ENCODE assay signal across 9 mouse cellular contexts in the genomic region with DNA sequence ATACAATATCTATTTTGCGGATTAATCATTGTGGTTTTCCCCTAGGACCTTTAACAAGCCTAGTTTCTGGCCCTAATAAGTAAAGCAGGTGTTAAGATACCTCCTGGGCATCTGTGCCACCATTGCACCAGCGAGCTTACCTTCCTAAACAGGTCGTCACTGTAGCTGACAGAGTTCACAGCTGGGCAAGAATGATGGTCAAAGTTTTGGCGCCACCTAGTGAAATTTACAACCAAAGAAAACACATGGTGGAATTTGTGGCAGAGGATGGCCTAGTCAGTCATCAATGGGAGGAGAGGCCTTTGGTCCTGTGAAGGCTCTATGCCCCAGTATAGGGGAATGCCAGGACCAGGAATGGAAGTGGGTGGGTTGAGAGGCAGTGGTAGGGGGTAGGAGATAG. TPM values are rescaled to one million over a fixed set of nuclear protein-coding genes. Genes with fewer than 3 reads are reported as not detected.
DNase-seq lines count a peak whose midpoint lies in the region; ATAC-seq lines count a peak whose summit lies in the region.
"Had no signal": no experiment of that assay in that cellular context is flagged by ENCODE, and none has a peak within 500 bp of the region (broad histone marks: within the 10 kb centered on the region; RNA-seq: fewer than 3 reads in every experiment).

No protein-coding gene starts in this region.

- H3K9me3 ChIP-seq in limb, embryonic 11.5 days (ENCODE audit: control insufficient read depth, low read length): no peaks in the 10 kb centered on the region
- no peaks in the 10 kb centered on the region for H3K9me3 ChIP-seq in limb, embryonic 10.5 days (replicated peaks)
- H3K9me3 ChIP-seq: limb, embryonic 15.5 days had no signal

- no peak overlapping the region for H3K4me2 ChIP-seq in limb, embryonic 11.5 days (ENCODE audit: low read depth, severe bottlenecking)
- H3K4me2 ChIP-seq: limb, embryonic 15.5 days had no signal

- H3K36me3 ChIP-seq in limb, embryonic 11.5 days (ENCODE audit: control insufficient read depth, insufficient read depth, low read length): no peaks in the 10 kb centered on the region
- no peaks in the 10 kb centered on the region for H3K36me3 ChIP-seq in limb, embryonic 10.5 days
- H3K36me3 ChIP-seq: limb, embryonic 15.5 days had no signal

- 49% methylated on average over 4 of the region's 4 CpGs for WGBS in limb, embryonic 11.5 days
- 46% methylated on average over 4 of the region's 4 CpGs for WGBS in limb, embryonic 10.5 days

- no peak for ATAC-seq in limb, embryonic 11.5 days (ENCODE audit: insufficient number of reproducible peaks, low FRiP score, low TSS enrichment, low read depth)
- ATAC-seq in erythroid progenitor cell, adult 5-6 weeks (replicated peaks; ENCODE audit: low FRiP score, poor library complexity, severe bottlenecking): no peak

- H3K4me1 ChIP-seq in limb, embryonic 11.5 days (ENCODE audit: control insufficient read depth, insufficient read depth, low read length): no peaks in the 10 kb centered on the region
- no peaks in the 10 kb centered on the region for H3K4me1 ChIP-seq in limb, embryonic 10.5 days
- H3K4me1 ChIP-seq: limb, embryonic 15.5 days had no signal

- no peaks in the 10 kb centered on the region for H3K27me3 ChIP-seq in limb, embryonic 11.5 days (ENCODE audit: control insufficient read depth, insufficient read depth, low read length)
- H3K27me3 ChIP-seq in limb, embryonic 10.5 days (ENCODE audit: low read depth, poor library complexity, severe bottlenecking): no peaks in the 10 kb centered on the region
- H3K27me3 ChIP-seq: limb, embryonic 15.5 days had no signal

- no peak overlapping the region for H3K27ac ChIP-seq in limb, embryonic 11.5 days (replicated peaks; ENCODE audit: low read depth, low read length)
- no peak overlapping the region for H3K27ac ChIP-seq in limb, embryonic 10.5 days
- H3K27ac ChIP-seq: limb, embryonic 15.5 days had no signal

- DNase-seq in limb, embryonic 11.5 days (ENCODE audit: low spot score): peak; percentile 34
- DNase-seq in limb, embryonic 10.5 days (ENCODE audit: low spot score): no peak
- DNase-seq in MEL-GATA-1-ER (ENCODE audit: extremely low read depth, low read depth): peak; percentile 54
- DNase-seq in embryo, embryonic 10.5 days (ENCODE audit: low spot score): peak; percentile 64
- peak; percentile 50 to 65 for DNase-seq in spleen, postnatal 36 days (ENCODE audit: low spot score in 2 of 2)
- DNase-seq in cerebellum, postnatal 36 days: no peak
- DNase-seq: right cerebral cortex, postnatal 4 days had no signal

- no peak overlapping the region for H3K9ac ChIP-seq in limb, embryonic 11.5 days (ENCODE audit: low read length)
- H3K9ac ChIP-seq: limb, embryonic 15.5 days had no signal

- no peak overlapping the region for H3K4me3 ChIP-seq in limb, embryonic 11.5 days (ENCODE audit: low read depth, low read length)
- H3K4me3 ChIP-seq in limb, embryonic 10.5 days: no peak overlapping the region
- H3K4me3 ChIP-seq: limb, embryonic 15.5 days had no signal

RNA-seq across cellular contexts. Expression of a gene that starts 41.0 kb away (rescaled TPM):
- polyA plus RNA-seq in limb, embryonic 11.5 days (2014; fragmentation: Nextera tagmentation; extraction: Ambion mirVana): not detected in 2 replicates
- 0.09 TPM in 1 of 2 replicates, not detected in the other for polyA plus RNA-seq in limb, embryonic 10.5 days (2016; fragmentation: Nextera tagmentation; extraction: Ambion mirVana)
- not detected in 2 replicates for total RNA-seq in erythroid progenitor cell, adult 5-6 weeks (2015; ENCODE audit: low replicate concordance)
- total RNA-seq in erythroid progenitor cell, adult 5-6 weeks (2017; ENCODE audit: low replicate concordance): not detected in 2 replicates
- polyA plus RNA-seq: limb, embryonic 15.5 days had no signal

Comparison
In these comparisons a context has a peak if more than half of its experiments do, and no peak if none do; other contexts are left out.
1. DNase-seq: peak in limb, embryonic 11.5 days (single experiment), MEL-GATA-1-ER (single experiment), embryo, embryonic 10.5 days (single experiment) and spleen, postnatal 36 days (2 of 2); none in limb, embryonic 10.5 days (single experiment) and cerebellum, postnatal 36 days (0 of 2).